Mouse (Mus musculus): Measurements from ENCODE around the gene Srpk1. TPM values are rescaled to one million over a fixed set of nuclear protein-coding genes. Genes with fewer than 3 reads are reported as not detected.

Gene Srpk1
- polyA plus RNA-seq, 1 experiment from 2014 or later, result 96.6 TPM

- no peak for ATAC-seq (ENCODE audit: insufficient number of reproducible peaks, insufficient read depth, low FRiP score, low TSS enrichment, low read depth)
- Histone ChIP-seq H3K27ac (no peak overlapping the region), H3K4me3 (no peak overlapping the region), H3K9me3 (no peaks in the 10 kb centered on the region), H3K4me1 (no peaks in the 10 kb centered on the region), H3K9ac (no peak overlapping the region), H3K36me3 (peaks cover 36% of the 10 kb centered on the region), H3K4me2 (no peak overlapping the region), H3K27me3 (no peaks in the 10 kb centered on the region)
- 85% methylated on average over 2 of the region's 2 CpGs for WGBS
These were observed 9.9 kb downstream of the Srpk1 start for GRCm38 (mm10) chr17:28612603-28613002.

- H3K36me3 ChIP-seq, result peaks cover 47% of the 10 kb centered on the region
These were observed 13.0 kb downstream of the Srpk1 start for GRCm38 (mm10) chr17:28609543-28609942.

GRCm38 (mm10) chr17:28601557-28602250, 20.8 kb downstream of the Srpk1 start:
- no peak overlapping the region for H3K4me2 ChIP-seq
- no peaks in the 10 kb centered on the region for H3K9me3 ChIP-seq
- H3K9ac ChIP-seq, result no peak overlapping the region
- no peaks in the 10 kb centered on the region for H3K4me1 ChIP-seq
- H3K27ac ChIP-seq, result no peak overlapping the region
- peaks cover 91% of the 10 kb centered on the region for H3K36me3 ChIP-seq
- no peaks in the 10 kb centered on the region for H3K27me3 ChIP-seq
- no peak for ATAC-seq (ENCODE audit: insufficient number of reproducible peaks, insufficient read depth, low FRiP score, low TSS enrichment, low read depth)
- 86% methylated on average over 9 of the region's 9 CpGs for WGBS
- no peak overlapping the region for H3K4me3 ChIP-seq

More at GRCm38 (mm10) chr17:28609543-28609942, 13.0 kb downstream of the Srpk1 start:
- no peaks in the 10 kb centered on the region for H3K27me3 ChIP-seq
- no peak overlapping the region for H3K4me3 ChIP-seq
- no peaks in the 10 kb centered on the region for H3K9me3 ChIP-seq
- no peak overlapping the region for H3K4me2 ChIP-seq
- H3K4me1 ChIP-seq, result no peaks in the 10 kb centered on the region
- ATAC-seq (ENCODE audit: insufficient number of reproducible peaks, insufficient read depth, low FRiP score, low TSS enrichment, low read depth), result no peak
- H3K27ac ChIP-seq, result no peak overlapping the region
- no peak overlapping the region for H3K9ac ChIP-seq
- 88% methylated on average over 3 of the region's 3 CpGs for WGBS

- H3K4me3 ChIP-seq, result no peak overlapping the region
- no peak overlapping the region for H3K27ac ChIP-seq
- no peak overlapping the region for H3K4me2 ChIP-seq
- H3K36me3 ChIP-seq, result peaks cover 91% of the 10 kb centered on the region
- H3K27me3 ChIP-seq, result no peaks in the 10 kb centered on the region
- no peak overlapping the region for H3K9ac ChIP-seq
- H3K9me3 ChIP-seq, result no peaks in the 10 kb centered on the region
- no peak for ATAC-seq (ENCODE audit: insufficient number of reproducible peaks, insufficient read depth, low FRiP score, low TSS enrichment, low read depth)
- H3K4me1 ChIP-seq, result no peaks in the 10 kb centered on the region
- WGBS, result 86% methylated on average over 5 of the region's 5 CpGs
These were observed 21.7 kb downstream of the Srpk1 start for GRCm38 (mm10) chr17:28600780-28601179.

GRCm38 (mm10) chr17:28593965-28594364, 28.5 kb downstream of the Srpk1 start:
- no peak overlapping the region for H3K4me2 ChIP-seq
- H3K36me3 ChIP-seq, result peaks cover 90% of the 10 kb centered on the region
- no peak for ATAC-seq (ENCODE audit: insufficient number of reproducible peaks, insufficient read depth, low FRiP score, low TSS enrichment, low read depth)
- no peak overlapping the region for H3K4me3 ChIP-seq
- H3K9ac ChIP-seq, result no peak overlapping the region
- no peaks in the 10 kb centered on the region for H3K27me3 ChIP-seq
- no peak overlapping the region for H3K27ac ChIP-seq
- H3K9me3 ChIP-seq, result no peaks in the 10 kb centered on the region
- no peaks in the 10 kb centered on the region for H3K4me1 ChIP-seq
- 78% methylated on average over 4 of the region's 4 CpGs for WGBS

GRCm38 (mm10) chr17:28592998-28593397, 29.5 kb downstream of the Srpk1 start:
- no peak overlapping the region for H3K4me3 ChIP-seq
- no peak overlapping the region for H3K4me2 ChIP-seq
- no peaks in the 10 kb centered on the region for H3K4me1 ChIP-seq
- WGBS, result 16% methylated on average over 4 of the region's 4 CpGs
- H3K27me3 ChIP-seq, result no peaks in the 10 kb centered on the region
- ATAC-seq (ENCODE audit: insufficient number of reproducible peaks, insufficient read depth, low FRiP score, low TSS enrichment, low read depth), result no peak
- H3K27ac ChIP-seq, result no peak overlapping the region
- no peaks in the 10 kb centered on the region for H3K9me3 ChIP-seq
- H3K9ac ChIP-seq, result no peak overlapping the region
- H3K36me3 ChIP-seq, result peaks cover 92% of the 10 kb centered on the region

GRCm38 (mm10) chr17:28591476-28591875, 31.0 kb downstream of the Srpk1 start:
- Histone ChIP-seq H3K4me2 (no peak overlapping the region), H3K27ac (no peak overlapping the region), H3K9me3 (no peaks in the 10 kb centered on the region), H3K27me3 (no peaks in the 10 kb centered on the region), H3K9ac (no peak overlapping the region), H3K4me1 (no peaks in the 10 kb centered on the region), H3K36me3 (peaks cover 85% of the 10 kb centered on the region), H3K4me3 (no peak overlapping the region)
- no peak for ATAC-seq (ENCODE audit: insufficient number of reproducible peaks, insufficient read depth, low FRiP score, low TSS enrichment, low read depth)
- WGBS, result 93% methylated on average over 5 of the region's 5 CpGs

GRCm38 (mm10) chr17:28590596-28590995, 31.9 kb downstream of the Srpk1 start:
- Histone ChIP-seq H3K27ac (no peak overlapping the region), H3K9me3 (no peaks in the 10 kb centered on the region), H3K4me1 (no peaks in the 10 kb centered on the region), H3K36me3 (peaks cover 76% of the 10 kb centered on the region), H3K27me3 (no peaks in the 10 kb centered on the region), H3K9ac (no peak overlapping the region), H3K4me3 (no peak overlapping the region), H3K4me2 (no peak overlapping the region)
- 90% methylated on average over 3 of the region's 3 CpGs for WGBS
- no peak for ATAC-seq (ENCODE audit: insufficient number of reproducible peaks, insufficient read depth, low FRiP score, low TSS enrichment, low read depth)

GRCm38 (mm10) chr17:28588591-28588990, 33.9 kb downstream of the Srpk1 start:
- no peak overlapping the region for H3K27ac ChIP-seq
- H3K27me3 ChIP-seq, result no peaks in the 10 kb centered on the region
- no peaks in the 10 kb centered on the region for H3K9me3 ChIP-seq
- whole genome bisulfite sequencing, result 78% methylated on average over 2 of the region's 2 CpGs
- H3K9ac ChIP-seq, result no peak overlapping the region
- H3K4me3 ChIP-seq, result no peak overlapping the region
- ATAC-seq (ENCODE audit: insufficient number of reproducible peaks, insufficient read depth, low FRiP score, low TSS enrichment, low read depth), result no peak
- no peak overlapping the region for H3K4me2 ChIP-seq
- peaks cover 62% of the 10 kb centered on the region for H3K36me3 ChIP-seq
- H3K4me1 ChIP-seq, result 0 out of 2 replicates have a peak, but pooled peaks cover 5% of the 10 kb centered on the region

GRCm38 (mm10) chr17:28586509-28586908, 36.0 kb downstream of the Srpk1 start:
- WGBS, result 60% methylated on average over 3 of the region's 3 CpGs
- Histone ChIP-seq H3K4me2 (no peak overlapping the region), H3K9ac (no peak overlapping the region), H3K4me3 (no peak overlapping the region), H3K36me3 (peaks cover 41% of the 10 kb centered on the region), H3K9me3 (no peaks in the 10 kb centered on the region), H3K27me3 (no peaks in the 10 kb centered on the region), H3K27ac (no peak overlapping the region), H3K4me1 (0 out of 2 replicates have a peak, but pooled peaks cover 5% of the 10 kb centered on the region)
- ATAC-seq (ENCODE audit: insufficient number of reproducible peaks, insufficient read depth, low FRiP score, low TSS enrichment, low read depth), result no peak

- Histone ChIP-seq H3K9me3 (no peaks in the 10 kb centered on the region), H3K4me1 (0 out of 2 replicates have a peak, but pooled peaks cover 5% of the 10 kb centered on the region), H3K9ac (no peak overlapping the region), H3K27me3 (0 out of 2 replicates have a peak, but pooled peaks cover under 1% of the 10 kb centered on the region), H3K27ac (no peak overlapping the region), H3K36me3 (no peaks in the 10 kb centered on the region), H3K4me2 (no peak overlapping the region), H3K4me3 (no peak overlapping the region)
- ATAC-seq (ENCODE audit: insufficient number of reproducible peaks, insufficient read depth, low FRiP score, low TSS enrichment, low read depth), result no peak
- 47% methylated on average over 2 of the region's 2 CpGs for WGBS
These were observed 41.5 kb downstream of the Srpk1 start for GRCm38 (mm10) chr17:28581056-28581455.

GRCm38 (mm10) chr17:28580396-28580795, 42.1 kb downstream of the Srpk1 start:
- Histone ChIP-seq H3K36me3 (no peaks in the 10 kb centered on the region), H3K27me3 (peaks cover 6% of the 10 kb centered on the region; the same call in 1 of the 2 replicates), H3K4me1 (peaks cover 10% of the 10 kb centered on the region), H3K4me2 (no peak overlapping the region), H3K27ac (no peak overlapping the region), H3K9ac (no peak overlapping the region), H3K9me3 (no peaks in the 10 kb centered on the region), H3K4me3 (no peak overlapping the region)
- WGBS, result 5% methylated on average over 9 of the region's 9 CpGs
- no peak; the same call in 1 of the 2 replicates for ATAC-seq (ENCODE audit: insufficient number of reproducible peaks, insufficient read depth, low FRiP score, low TSS enrichment, low read depth)

Measured in embryonic facial prominence, embryonic 13.5 days (tissue).